Mouse (Mus musculus) ovary, postnatal 36 days (tissue): ENCODE measurements around the gene Sel1l3.

ENCODE experiments used
- DNase-seq: peaks from one replicate; pipeline ENCODE4 v3.0.0; 2022; ENCODE audit warnings: low spot score, mixed read lengths

Gene Sel1l3

DNA sequence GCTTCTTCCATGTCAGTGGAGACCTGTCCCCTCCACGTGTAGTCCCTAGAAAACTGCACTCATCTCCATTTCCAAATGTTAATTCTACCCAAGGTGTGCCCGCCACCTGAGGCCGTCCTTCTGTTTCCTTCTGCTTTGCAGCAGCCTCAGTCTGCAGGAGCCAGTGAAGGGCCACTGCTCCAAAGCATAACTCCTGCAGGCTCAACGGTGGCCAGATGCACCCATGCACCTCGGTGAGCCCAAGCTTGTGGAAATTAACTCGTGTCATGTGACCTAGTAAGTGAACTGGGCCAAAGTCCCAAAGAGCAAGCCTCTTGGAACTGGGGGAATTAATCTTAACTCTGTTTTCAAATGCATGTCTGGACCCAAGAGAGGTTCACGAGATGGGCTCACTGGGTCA, 40.8 kb downstream of the Sel1l3 start:
- DNase-seq: no peak

GRCm38 (mm10) chr5:53172256-53172636, 41.5 kb downstream of the Sel1l3 start:
- no peak for DNase-seq

DNA sequence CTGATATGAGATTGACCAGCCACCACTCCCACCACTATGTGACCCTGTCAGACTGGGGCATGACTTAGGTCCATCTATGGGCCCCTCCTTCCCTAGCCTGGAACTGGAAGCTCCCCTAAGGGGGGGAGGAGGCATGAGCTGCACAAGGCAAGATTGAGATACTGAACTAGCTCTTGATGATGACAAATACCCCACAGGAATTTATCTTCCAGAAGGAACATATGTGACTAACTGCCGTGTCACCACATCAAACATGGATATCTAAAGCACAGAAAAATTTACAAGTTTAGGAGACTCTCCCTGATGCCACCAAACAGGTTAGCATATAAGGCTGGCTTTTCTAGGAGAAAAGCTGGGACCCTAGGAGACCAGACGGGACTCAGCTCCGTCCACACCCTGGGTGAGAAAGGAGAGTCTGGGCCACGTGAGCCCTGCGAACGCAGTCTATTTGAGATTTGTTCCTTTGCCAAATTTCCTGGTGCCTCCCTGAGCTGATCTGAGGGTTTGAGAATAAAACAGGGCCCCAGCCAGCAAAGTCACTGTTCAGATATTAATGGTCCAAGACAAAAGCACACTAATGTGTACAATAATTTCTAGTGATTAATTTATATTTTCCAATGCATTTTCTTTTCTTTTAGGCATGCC, 42.0 kb downstream of the Sel1l3 start:
- no peak for DNase-seq

DNA sequence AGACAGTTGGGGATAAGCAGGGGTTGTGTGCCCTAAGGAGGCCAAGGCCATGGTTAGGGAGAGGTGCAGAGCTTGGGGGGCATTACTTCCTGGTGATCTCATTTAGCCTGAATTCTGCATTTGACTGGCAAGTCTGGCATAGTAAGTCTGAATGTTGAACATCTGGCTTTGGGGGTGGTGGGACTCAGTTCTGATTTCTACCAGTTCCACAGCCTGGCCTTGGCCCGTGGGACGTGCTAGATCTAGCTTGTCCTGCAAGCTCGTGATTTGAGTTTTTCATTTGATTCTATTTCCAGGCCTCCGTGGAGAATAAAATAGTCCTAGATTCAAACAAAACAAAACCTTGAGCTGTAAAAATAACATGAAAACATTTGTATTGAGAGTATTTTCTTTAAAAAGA, 46.2 kb downstream of the Sel1l3 start:
- DNase-seq: no peak

- DNase-seq: no peak
Measured at GRCm38 (mm10) chr5:53165672-53166071, 48.1 kb downstream of the Sel1l3 start.

DNA sequence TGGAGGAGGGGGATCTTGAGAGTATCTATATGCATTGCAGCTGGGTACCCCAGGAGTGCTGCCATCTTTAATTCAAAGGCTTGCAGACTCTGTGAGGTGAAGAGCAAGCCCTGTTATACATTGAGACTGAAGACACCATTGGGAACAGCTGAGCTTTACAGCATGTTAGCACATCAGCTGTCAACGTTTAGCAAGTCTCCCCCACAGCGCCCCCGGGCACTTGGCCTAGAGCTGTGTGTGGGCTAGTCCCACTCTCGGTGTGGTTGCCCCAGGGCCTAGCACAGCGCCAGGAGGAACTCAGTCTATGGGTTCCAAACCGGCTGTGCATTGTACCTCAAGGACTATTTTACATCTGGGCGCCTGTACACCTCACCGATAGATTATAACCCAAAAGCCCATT, 51.3 kb downstream of the Sel1l3 start:
- DNase-seq: no peak

- DNase-seq: no peak
Measured at GRCm38 (mm10) chr5:53161506-53162186, 52.1 kb downstream of the Sel1l3 start.

DNA sequence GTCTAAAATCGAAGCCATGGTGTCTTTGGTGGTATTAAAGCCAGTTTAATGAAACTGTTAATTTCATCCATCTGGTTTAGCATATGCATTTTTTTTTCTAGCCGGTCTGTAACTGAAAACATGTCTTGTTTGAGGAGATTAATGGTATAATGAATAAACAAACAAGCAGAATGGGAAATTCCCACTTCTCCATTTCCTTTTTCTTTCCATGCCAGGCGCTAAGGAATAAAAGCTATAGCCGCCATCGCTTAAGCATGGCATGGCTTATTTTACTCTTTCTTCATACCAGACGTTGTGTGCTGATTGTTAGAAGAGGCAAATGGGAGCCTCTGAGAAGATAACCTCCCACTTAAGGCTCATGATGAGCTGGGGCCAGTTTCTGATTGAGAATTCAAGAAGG, 53.5 kb downstream of the Sel1l3 start:
- DNase-seq: no peak

GRCm38 (mm10) chr5:53159631-53160030, 54.1 kb downstream of the Sel1l3 start:
- no peak for DNase-seq

DNA sequence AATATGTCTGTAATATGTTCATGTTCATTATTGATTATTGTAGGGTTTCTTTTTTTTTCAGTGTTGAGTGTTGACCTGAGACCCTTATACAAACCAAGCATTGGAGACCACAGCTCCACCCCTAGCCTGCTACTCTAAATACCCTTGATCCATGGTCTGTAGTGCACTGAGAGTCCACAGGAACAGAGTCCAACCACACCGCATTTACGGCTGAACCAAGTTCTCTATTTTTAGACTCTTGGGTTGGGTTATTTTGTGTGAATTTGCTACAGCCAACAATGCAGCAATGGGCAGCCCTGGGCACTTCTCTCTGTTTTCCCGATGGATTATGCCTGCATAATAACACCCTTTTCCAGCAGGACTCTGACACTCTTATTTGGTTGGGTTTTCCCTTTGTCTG, 54.6 kb downstream of the Sel1l3 start:
- DNase-seq: no peak

DNA sequence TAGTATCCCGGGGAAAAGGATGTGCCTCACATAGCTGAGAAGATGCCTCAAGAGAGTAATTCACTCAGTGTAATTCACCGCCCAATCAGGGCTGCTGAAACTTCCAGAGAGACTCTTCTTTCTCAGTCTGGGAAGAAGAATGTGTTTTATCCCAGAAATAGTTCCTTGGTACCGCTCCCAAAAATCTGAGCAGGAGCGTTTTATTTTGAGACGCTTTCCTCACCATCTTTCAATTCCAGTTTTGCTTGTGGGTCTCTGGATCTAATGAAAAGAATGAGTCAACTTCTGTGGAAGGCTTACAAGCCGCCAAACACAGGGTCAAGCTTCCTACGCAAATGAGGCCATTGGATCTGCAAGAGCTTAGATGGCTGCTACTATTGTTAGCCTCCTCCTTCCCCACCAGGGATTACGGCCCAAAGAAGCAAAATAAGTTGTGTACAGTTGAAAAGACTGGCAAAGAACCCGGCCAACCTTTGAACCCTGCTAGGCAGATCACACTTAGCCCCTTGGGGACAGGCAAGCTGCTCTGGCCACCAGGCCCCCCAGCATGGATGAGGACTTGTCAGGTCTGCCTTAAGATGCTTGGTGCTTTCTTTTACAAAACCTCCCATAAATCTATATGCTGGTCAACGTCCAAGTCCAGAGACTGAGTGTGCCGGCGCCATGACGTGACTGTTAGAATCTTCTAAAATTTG, 57.6 kb downstream of the Sel1l3 start:
- DNase-seq: no peak

DNA sequence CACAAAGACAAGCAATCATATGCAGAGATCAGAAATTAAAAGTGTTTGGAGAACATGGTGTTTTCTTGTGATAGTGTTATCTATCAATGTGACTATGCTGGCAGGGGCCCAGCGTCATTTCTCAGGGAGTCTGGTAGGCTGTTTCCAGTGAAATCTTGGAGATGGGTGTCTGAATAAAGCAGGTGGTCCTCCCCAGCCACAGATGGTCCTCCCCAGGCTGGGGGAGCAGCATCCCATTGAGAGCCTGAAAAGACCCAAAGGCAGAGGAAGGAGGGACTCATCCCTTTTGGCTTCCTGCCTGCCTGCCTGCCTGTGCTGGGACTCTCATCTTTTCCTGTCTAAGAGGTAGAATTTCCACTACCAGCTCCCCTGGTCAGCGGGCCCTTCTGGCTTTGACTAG, 59.2 kb downstream of the Sel1l3 start:
- peak; percentile 37 for DNase-seq

DNA sequence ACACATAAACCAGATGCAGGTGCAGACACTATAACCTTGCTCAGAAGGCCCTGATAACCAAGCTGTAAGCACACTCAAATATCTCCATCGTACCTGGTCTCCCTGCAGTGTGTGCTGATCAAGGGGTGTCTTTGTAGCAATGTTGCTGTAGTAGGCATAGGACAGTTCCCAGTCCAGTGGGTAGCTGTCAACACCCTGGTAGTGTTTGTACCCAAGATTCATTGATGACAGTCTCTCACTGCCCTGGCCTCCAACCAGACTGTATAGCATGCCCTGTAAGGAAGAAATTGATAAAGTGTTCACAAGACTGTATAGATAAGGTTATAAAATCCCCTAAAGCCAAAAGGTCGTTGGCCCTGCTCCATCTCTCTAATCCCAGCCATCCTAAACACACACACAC, 59.6 kb downstream of the Sel1l3 start:
- no peak for DNase-seq

- DNase-seq: no peak
Measured at GRCm38 (mm10) chr5:53153144-53153543, 60.6 kb downstream of the Sel1l3 start.

- DNase-seq: no peak
Measured at GRCm38 (mm10) chr5:53151379-53151960, 62.3 kb downstream of the Sel1l3 start.

DNA sequence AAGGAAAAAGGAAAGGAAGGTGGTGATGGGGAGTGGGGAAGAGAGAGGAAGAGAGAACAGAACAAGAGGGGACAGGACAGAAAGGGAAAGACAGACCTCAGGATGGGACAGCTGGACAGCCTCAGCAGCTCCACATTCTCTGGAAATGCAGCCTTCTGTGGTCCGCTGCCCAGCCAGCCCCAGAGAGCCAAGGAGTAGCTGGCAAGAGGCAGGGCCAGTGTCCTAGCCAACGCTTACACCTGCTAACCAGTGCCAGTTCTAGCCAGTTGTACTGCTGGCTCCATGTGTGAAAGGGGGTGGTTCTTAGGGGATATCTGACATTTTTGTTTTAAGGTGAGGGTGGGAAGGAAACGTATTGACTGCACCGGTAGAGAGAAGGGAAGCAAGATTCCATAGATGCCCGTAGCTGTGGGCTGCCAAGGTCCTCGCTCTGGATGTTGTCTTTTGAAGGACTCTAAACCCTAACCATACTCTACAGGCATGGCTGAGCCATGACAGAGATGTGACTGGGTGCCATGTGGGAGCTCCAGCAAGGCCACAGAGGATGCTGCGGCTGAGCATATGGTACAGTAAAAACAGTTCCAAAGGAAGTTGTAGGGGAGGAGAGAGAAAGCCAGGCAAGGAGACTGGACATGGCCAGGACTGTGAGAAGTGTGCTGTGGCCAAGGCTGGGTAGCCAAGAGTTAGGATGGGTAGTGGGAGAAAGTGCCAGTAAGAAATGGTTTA, 64.6 kb downstream of the Sel1l3 start:
- DNase-seq: no peak

GRCm38 (mm10) chr5:53148160-53148923, 65.4 kb downstream of the Sel1l3 start:
- no peak for DNase-seq

DNA sequence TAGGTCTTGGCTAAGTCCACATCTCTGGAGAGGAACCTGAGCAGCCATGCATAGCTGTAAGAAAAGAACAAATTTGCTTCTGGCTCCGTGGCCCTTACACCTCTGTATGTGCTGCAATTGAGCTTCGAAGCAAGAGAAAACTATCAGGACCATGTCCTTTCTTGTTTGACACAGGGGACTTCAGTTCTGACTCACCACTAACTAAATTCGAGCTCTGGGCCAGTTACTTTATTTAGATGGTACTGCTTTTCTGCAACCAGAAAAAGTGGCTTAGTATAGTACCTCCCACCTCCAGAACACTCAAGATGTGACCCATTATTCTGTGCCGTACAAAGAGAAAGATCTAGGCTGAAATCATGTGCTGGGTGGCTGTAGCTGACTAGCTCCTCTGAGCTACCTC, 66.3 kb downstream of the Sel1l3 start:
- no peak for DNase-seq

- DNase-seq: no peak
Measured at GRCm38 (mm10) chr5:53146684-53147061, 67.1 kb downstream of the Sel1l3 start.

- DNase-seq: no peak
Measured at GRCm38 (mm10) chr5:53146049-53146683, 67.6 kb downstream of the Sel1l3 start.

DNA sequence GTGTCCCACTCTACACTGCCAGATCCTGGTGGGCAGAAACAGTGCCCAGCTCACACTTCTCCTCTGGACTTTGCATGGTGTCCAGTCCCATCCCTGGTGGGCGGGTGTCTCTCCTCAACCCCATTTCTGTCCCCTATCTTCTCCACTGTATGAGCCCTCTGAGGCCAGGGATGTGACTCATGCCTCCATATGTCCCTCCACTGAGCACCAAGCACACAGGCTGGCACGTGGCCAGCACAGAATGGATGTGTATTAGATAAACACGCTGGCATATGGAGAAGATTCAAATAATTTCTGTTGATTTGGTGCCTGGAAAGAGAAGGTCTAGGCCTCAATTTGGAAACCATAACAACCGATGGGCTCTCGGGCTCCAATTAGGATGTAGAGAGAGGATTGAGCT, 71.1 kb downstream of the Sel1l3 start:
- DNase-seq: no peak
